22 mouse cellular contexts compared by ENCODE assay signal in genomic region chr14:56602069-56602468, GRCm38 (mm10). TPM values are rescaled to one million over a fixed set of nuclear protein-coding genes. Genes with fewer than 3 reads are reported as not detected.
A peak's percentile ranks its signal among the peaks of the same experiment; 100 is the strongest.
DNase-seq lines count a peak whose midpoint lies in the region; ATAC-seq and TF ChIP-seq lines count a peak whose summit lies in the region.
"Had no signal": no experiment of that assay in that cellular context is flagged by ENCODE, and none has a peak within 500 bp of the region (broad histone marks: within the 10 kb centered on the region; RNA-seq: fewer than 3 reads in every experiment).

No protein-coding gene starts in this region.

- H3K9me3 ChIP-seq in forebrain, embryonic 13.5 days (replicated peaks), result no peaks in the 10 kb centered on the region
- no peaks in the 10 kb centered on the region for H3K9me3 ChIP-seq in forebrain, embryonic 12.5 days
- H3K9me3 ChIP-seq: embryonic facial prominence, embryonic 13.5 days; G1E; heart, embryonic 10.5 days; hindbrain, embryonic 13.5 days had no signal

- WGBS in forebrain, embryonic 13.5 days, result 83% methylated on average over 9 of the region's 9 CpGs
- 89% methylated on average over 9 of the region's 9 CpGs for WGBS in forebrain, embryonic 12.5 days

- H3K27me3 ChIP-seq in forebrain, embryonic 13.5 days, result no peaks in the 10 kb centered on the region
- no peaks in the 10 kb centered on the region for H3K27me3 ChIP-seq in forebrain, embryonic 12.5 days
- H3K27me3 ChIP-seq: embryonic facial prominence, embryonic 13.5 days; hindbrain, embryonic 13.5 days had no signal

- H3K4me1 ChIP-seq in forebrain, embryonic 13.5 days, result no peaks in the 10 kb centered on the region
- no peaks in the 10 kb centered on the region for H3K4me1 ChIP-seq in forebrain, embryonic 12.5 days
- H3K4me1 ChIP-seq: embryonic facial prominence, embryonic 13.5 days; heart, embryonic 10.5 days; hindbrain, embryonic 13.5 days had no signal

- TF ChIP-seq CTCF in left cerebral cortex, adult 2 months (IDR thresholded peaks at IDR 0.05), result no peak

- H3K27ac ChIP-seq in forebrain, embryonic 13.5 days, result no peak overlapping the region
- no peak overlapping the region for H3K27ac ChIP-seq in forebrain, embryonic 12.5 days
- no peak overlapping the region for H3K27ac ChIP-seq in left cerebral cortex, adult 2 months
- H3K27ac ChIP-seq: embryonic facial prominence, embryonic 13.5 days; heart, embryonic 10.5 days; hindbrain, embryonic 13.5 days; hindbrain, postnatal 0 days had no signal

- DNase-seq in layer of hippocampus, adult 11-12 months (ENCODE audit: low spot score), result peak; percentile 9
- DNase-seq in layer of hippocampus, postnatal 10 days (ENCODE audit: low spot score in 2 of 2), result no peak
- DNase-seq in right cerebral cortex, postnatal 10 days (ENCODE audit: low spot score in 2 of 2), result peak; percentile 32 to 36
- DNase-seq in right cerebral cortex, postnatal 36 days (ENCODE audit: low spot score in 2 of 2), result no peak
- peak; percentile 2 to 16 for DNase-seq in layer of hippocampus, postnatal 14 days (ENCODE audit: low spot score in 2 of 2)
- no peak for DNase-seq in left cerebral cortex, adult 2 months (ENCODE audit: extremely low spot score in 1 of 2, low spot score in 2 of 2)
- DNase-seq: adrenal gland, adult 8-10 months; B cell, adult 2 months; cerebellum, adult 18-20 months; cerebellum, adult 9-11 months; cerebellum, postnatal 36 days; gastrocnemius, postnatal 25 days; heart, adult 18-20 months; heart, postnatal 10 days had no signal

- intact Hi-C loops in left cerebral cortex, adult 2 months (cut with DNase I), result loop anchor here (1.0 kb wide), 1 partner anchor 32 kb away; no protein-coding TSS in a partner anchor

- no peaks in the 10 kb centered on the region for H3K36me3 ChIP-seq in forebrain, embryonic 13.5 days (ENCODE audit: poor library complexity, severe bottlenecking)
- no peaks in the 10 kb centered on the region for H3K36me3 ChIP-seq in forebrain, embryonic 12.5 days (replicated peaks)
- H3K36me3 ChIP-seq: embryonic facial prominence, embryonic 13.5 days; hindbrain, embryonic 13.5 days had no signal

- no peak overlapping the region for H3K4me3 ChIP-seq in forebrain, embryonic 13.5 days
- no peak overlapping the region for H3K4me3 ChIP-seq in forebrain, embryonic 12.5 days (replicated peaks)
- no peak overlapping the region for H3K4me3 ChIP-seq in left cerebral cortex, adult 2 months
- H3K4me3 ChIP-seq: embryonic facial prominence, embryonic 13.5 days; heart, embryonic 10.5 days; hindbrain, embryonic 13.5 days had no signal

- H3K9ac ChIP-seq in forebrain, embryonic 13.5 days, result no peak overlapping the region
- no peak overlapping the region for H3K9ac ChIP-seq in forebrain, embryonic 12.5 days
- H3K9ac ChIP-seq: embryonic facial prominence, embryonic 13.5 days; hindbrain, embryonic 13.5 days had no signal

- H3K4me2 ChIP-seq in forebrain, embryonic 13.5 days, result no peak overlapping the region
- H3K4me2 ChIP-seq in forebrain, embryonic 12.5 days, result no peak overlapping the region
- H3K4me2 ChIP-seq: embryonic facial prominence, embryonic 13.5 days; hindbrain, embryonic 13.5 days had no signal

- ATAC-seq in forebrain, embryonic 13.5 days, result peak; percentile 65; the same call in 1 of the 2 replicates
- no peak for ATAC-seq in forebrain, embryonic 12.5 days (ENCODE audit: low FRiP score)
- ATAC-seq: CD4-positive, CD25-positive, alpha-beta regulatory T cell, adult 4 months; hindbrain, postnatal 0 days had no signal

RNA-seq across cellular contexts. Expression of gene Parp4, which starts 26.6 kb away (rescaled TPM):
- polyA plus RNA-seq in forebrain, embryonic 13.5 days (2015; fragmentation: Nextera tagmentation; extraction: Ambion mirVana), result 0.85 and 1.2 TPM in 2 replicates
- 1.00 and 1.2 TPM in 2 replicates for polyA plus RNA-seq in forebrain, embryonic 12.5 days (2016; fragmentation: Nextera tagmentation; extraction: Ambion mirVana)
- total RNA-seq in layer of hippocampus, postnatal 10 days (2021), result 1 to 10 TPM; 2.6 to 3.3 TPM
- 1 to 10 TPM; 4.7 to 5.3 TPM for total RNA-seq in layer of hippocampus, postnatal 14 days (2021)
- 1 to 10 TPM; 4.6 to 5.8 TPM for total RNA-seq in left cerebral cortex, adult 2 months (2021)

RNA-seq across cellular contexts. Expression of gene Cenpj, which starts 26.8 kb away (rescaled TPM):
- polyA plus RNA-seq in forebrain, embryonic 13.5 days (2015; fragmentation: Nextera tagmentation; extraction: Ambion mirVana), result 16.1 and 18.9 TPM in 2 replicates
- 24.1 and 26.8 TPM in 2 replicates for polyA plus RNA-seq in forebrain, embryonic 12.5 days (2016; fragmentation: Nextera tagmentation; extraction: Ambion mirVana)
- total RNA-seq in layer of hippocampus, postnatal 10 days (2021), result 1 to 10 TPM; 5.0 to 5.1 TPM
- 1 to 10 TPM; 3.1 to 3.7 TPM for total RNA-seq in layer of hippocampus, postnatal 14 days (2021)
- 1 to 10 TPM; 2.3 to 3.5 TPM for total RNA-seq in left cerebral cortex, adult 2 months (2021)

Comparison
In these comparisons a context has a peak if more than half of its experiments do, and no peak if none do; other contexts are left out.
1. DNase-seq: peak in layer of hippocampus, adult 11-12 months (single experiment), right cerebral cortex, postnatal 10 days (2 of 2) and layer of hippocampus, postnatal 14 days (2 of 2); none in layer of hippocampus, postnatal 10 days (0 of 2), right cerebral cortex, postnatal 36 days (0 of 2) and left cerebral cortex, adult 2 months (0 of 2).